Mouse (Mus musculus): ENCODE data around the gene Ergic1. TPM values are rescaled to one million over a fixed set of nuclear protein-coding genes. Genes with fewer than 3 reads are reported as not detected.

The Ergic1 gene
- polyA plus RNA-seq, 1 experiment from 2014 or later, result 75.0 TPM

DNA sequence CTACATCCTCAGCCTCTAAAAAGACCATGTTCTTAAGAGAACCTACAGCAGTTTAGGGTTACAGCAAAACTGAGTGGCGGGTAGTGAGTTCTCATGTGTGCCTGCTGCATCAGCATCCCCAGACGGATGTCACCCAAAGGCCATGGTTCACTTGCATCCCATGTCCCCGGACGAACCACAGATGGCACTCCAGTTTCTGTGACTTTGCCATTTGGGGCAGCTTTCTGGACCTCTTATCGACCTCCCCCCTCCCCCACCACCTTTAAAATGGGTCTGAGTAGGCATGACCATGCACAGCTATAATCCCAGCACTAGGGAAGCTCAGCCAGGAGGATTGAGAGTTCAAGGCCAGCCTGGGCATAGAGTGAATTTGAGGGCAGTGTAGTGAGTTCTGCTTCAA lies 31.9 kb downstream of the Ergic1 start:
- Histone ChIP-seq H3K4me3 (no peak overlapping the region), H3K27me3 (no peaks in the 10 kb centered on the region), H3K4me1 (replicated peaks) (peaks cover 61% of the 10 kb centered on the region), H3K9ac (no peak overlapping the region), H3K9me3 (replicated peaks) (no peaks in the 10 kb centered on the region), H3K36me3 (no peaks in the 10 kb centered on the region), H3K27ac (peak overlapping the region; percentile 96), H3K4me2 (no peak overlapping the region)
- WGBS, result 89% methylated on average over 5 of the region's 5 CpGs
- ATAC-seq (replicated peaks; ENCODE audit: insufficient number of reproducible peaks, insufficient read depth, low FRiP score, low read depth), result no peak

GRCm38 (mm10) chr17:26594171-26594570 lies 32.9 kb downstream of the Ergic1 start:
- no peak for ATAC-seq (replicated peaks; ENCODE audit: insufficient number of reproducible peaks, insufficient read depth, low FRiP score, low read depth)
- H3K9me3 ChIP-seq (replicated peaks), result no peaks in the 10 kb centered on the region
- H3K4me3 ChIP-seq, result no peak overlapping the region
- peak overlapping the region; percentile 96 for H3K27ac ChIP-seq
- H3K36me3 ChIP-seq, result no peaks in the 10 kb centered on the region
- peaks cover 62% of the 10 kb centered on the region for H3K4me1 ChIP-seq (replicated peaks)
- H3K4me2 ChIP-seq, result no peak overlapping the region
- no peaks in the 10 kb centered on the region for H3K27me3 ChIP-seq
- WGBS, result 69% methylated on average over 7 of the region's 7 CpGs
- no peak overlapping the region for H3K9ac ChIP-seq

DNA sequence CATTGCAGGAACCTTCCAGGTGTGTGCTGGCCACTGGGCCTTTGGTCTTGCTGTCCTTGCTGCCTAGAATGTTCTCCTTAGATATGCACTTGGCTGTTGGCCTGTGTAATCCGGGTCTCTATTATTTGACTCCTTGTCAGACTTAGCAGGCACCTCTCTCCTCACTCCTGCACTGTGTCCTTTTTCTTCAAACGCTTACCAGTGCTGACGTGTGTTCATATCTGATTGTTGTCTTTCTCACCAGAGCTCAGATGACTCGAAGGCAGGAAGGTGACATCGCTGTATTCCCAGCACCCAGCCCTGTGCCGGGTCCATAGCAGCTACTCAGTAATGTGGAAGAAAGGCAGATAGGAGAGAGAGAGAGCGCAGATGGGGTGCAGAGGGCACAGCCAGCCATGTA lies 33.7 kb downstream of the Ergic1 start:
- WGBS, result 23% methylated on average over 7 of the region's 7 CpGs
- ATAC-seq (replicated peaks; ENCODE audit: insufficient number of reproducible peaks, insufficient read depth, low FRiP score, low read depth), result no peak
- Histone ChIP-seq H3K27me3 (no peaks in the 10 kb centered on the region), H3K4me1 (replicated peaks) (peaks cover 62% of the 10 kb centered on the region), H3K4me3 (no peak overlapping the region), H3K4me2 (no peak overlapping the region), H3K9me3 (replicated peaks) (no peaks in the 10 kb centered on the region), H3K27ac (peak overlapping the region; percentile 96), H3K9ac (peak overlapping the region; percentile 29; the same call in 1 of the 2 replicates), H3K36me3 (no peaks in the 10 kb centered on the region)

- Histone ChIP-seq H3K9ac (peak overlapping the region; percentile 29; the same call in 1 of the 2 replicates), H3K36me3 (no peaks in the 10 kb centered on the region), H3K27me3 (no peaks in the 10 kb centered on the region), H3K27ac (peak overlapping the region; percentile 96), H3K4me3 (no peak overlapping the region), H3K4me2 (peak overlapping the region; percentile 8; the same call in 1 of the 2 replicates), H3K9me3 (replicated peaks) (no peaks in the 10 kb centered on the region), H3K4me1 (replicated peaks) (peaks cover 62% of the 10 kb centered on the region)
- ATAC-seq (replicated peaks; ENCODE audit: insufficient number of reproducible peaks, insufficient read depth, low FRiP score, low read depth), result no peak
- 13% methylated on average over 7 of the region's 7 CpGs for WGBS
Measured at GRCm38 (mm10) chr17:26595448-26596167, 34.3 kb downstream of the Ergic1 start.

DNA sequence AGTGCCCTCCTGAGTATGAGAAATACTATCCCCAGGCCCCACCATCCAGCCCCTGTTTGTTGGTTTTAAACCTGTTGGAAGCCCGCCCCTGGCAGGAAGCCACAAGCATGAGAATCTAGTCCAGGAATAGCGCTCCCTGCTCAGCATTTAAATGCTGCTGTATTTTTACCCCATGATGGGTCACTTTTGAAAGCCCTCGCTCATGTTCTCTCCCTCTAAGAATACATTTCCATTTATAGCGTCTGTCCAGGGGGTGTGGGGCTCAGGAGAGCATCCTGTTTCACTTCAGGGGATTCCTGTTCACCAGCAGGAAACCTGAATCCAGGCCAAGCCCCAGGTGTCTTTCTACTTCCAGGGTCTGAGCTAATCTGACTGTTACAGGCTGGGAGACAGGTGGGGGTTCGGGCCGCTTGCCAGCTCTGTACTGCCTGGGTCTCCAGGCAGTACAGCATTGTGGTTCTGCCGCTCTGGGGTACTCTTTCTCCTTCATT lies 34.9 kb downstream of the Ergic1 start:
- Histone ChIP-seq H3K9ac (peak overlapping the region; percentile 47), H3K27me3 (no peaks in the 10 kb centered on the region), H3K36me3 (no peaks in the 10 kb centered on the region), H3K4me2 (peak overlapping the region; percentile 50), H3K4me3 (peak overlapping the region; percentile 2; the same call in 1 of the 2 replicates), H3K9me3 (replicated peaks) (no peaks in the 10 kb centered on the region), H3K4me1 (replicated peaks) (peaks cover 59% of the 10 kb centered on the region), H3K27ac (peak overlapping the region; percentile 96)
- peak; percentile 76 for ATAC-seq (replicated peaks; ENCODE audit: insufficient number of reproducible peaks, insufficient read depth, low FRiP score, low read depth)
- WGBS, result 23% methylated on average over 7 of the region's 7 CpGs

DNA sequence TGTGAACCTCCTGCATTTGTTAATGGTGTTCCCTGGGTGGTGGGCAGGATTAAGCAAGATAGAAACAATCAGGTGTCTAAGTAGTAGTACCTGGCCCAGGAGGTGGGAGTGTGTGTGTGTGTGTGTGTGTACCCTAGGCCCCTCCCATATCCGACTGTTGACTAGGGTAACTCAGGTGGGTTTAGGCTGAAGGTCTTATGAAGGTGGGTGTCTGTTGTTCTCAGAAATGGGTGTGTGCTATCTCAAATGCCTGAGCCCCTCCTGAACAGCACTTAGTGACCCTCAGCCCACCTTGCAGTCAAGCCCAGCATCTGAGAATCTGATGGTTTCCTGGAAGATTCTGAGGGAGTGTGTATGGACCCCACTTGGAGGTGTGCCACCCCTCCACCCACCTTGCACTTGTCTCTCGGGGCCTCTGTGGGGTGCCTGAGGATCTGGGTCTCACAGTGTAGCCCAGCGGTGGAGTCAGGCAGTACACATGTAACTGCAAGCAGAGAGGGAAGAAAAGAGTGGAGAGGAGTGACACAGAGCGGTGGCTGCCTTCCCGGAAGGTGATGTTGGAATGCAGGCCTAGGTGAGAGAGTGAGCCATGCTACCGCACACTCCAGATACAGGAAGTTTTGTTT lies 35.7 kb downstream of the Ergic1 start:
- no peaks in the 10 kb centered on the region for H3K9me3 ChIP-seq (replicated peaks)
- peak overlapping the region; percentile 50 for H3K4me2 ChIP-seq
- H3K4me3 ChIP-seq, result no peak overlapping the region
- H3K9ac ChIP-seq, result peak overlapping the region; percentile 47
- H3K4me1 ChIP-seq (replicated peaks), result peaks cover 64% of the 10 kb centered on the region
- ATAC-seq (replicated peaks; ENCODE audit: insufficient number of reproducible peaks, insufficient read depth, low FRiP score, low read depth), result no peak; the same call in 1 of the 2 replicates
- WGBS, result 59% methylated on average over 6 of the region's 6 CpGs
- no peaks in the 10 kb centered on the region for H3K27me3 ChIP-seq
- H3K36me3 ChIP-seq, result no peaks in the 10 kb centered on the region
- H3K27ac ChIP-seq, result peak overlapping the region; percentile 96

DNA sequence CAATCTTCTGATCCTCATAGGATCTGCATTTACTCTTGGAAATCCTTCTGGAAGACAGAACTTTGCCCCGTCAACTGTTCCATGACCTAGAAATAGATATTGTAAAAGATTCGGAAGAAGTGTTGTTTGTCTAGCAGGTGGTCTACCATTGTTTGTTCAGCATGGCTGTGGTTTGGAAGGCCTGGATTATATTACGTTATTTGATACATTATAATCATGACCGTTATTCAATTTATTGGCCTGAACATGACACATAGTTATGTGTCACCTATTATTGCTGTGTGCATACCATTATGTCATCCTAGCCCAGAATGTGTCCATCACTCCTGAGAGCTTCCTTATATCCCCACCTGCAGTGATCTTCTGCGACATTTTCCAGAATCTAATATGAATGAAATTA lies 37.6 kb downstream of the Ergic1 start:
- no peaks in the 10 kb centered on the region for H3K36me3 ChIP-seq
- no peak overlapping the region for H3K4me2 ChIP-seq
- no peaks in the 10 kb centered on the region for H3K27me3 ChIP-seq
- 91% methylated on average over 5 of the region's 5 CpGs for WGBS
- no peak overlapping the region for H3K4me3 ChIP-seq
- no peak for ATAC-seq (replicated peaks; ENCODE audit: insufficient number of reproducible peaks, insufficient read depth, low FRiP score, low read depth)
- no peak overlapping the region for H3K9ac ChIP-seq
- H3K9me3 ChIP-seq (replicated peaks), result no peaks in the 10 kb centered on the region
- peaks cover 65% of the 10 kb centered on the region for H3K4me1 ChIP-seq (replicated peaks)
- H3K27ac ChIP-seq, result no peak overlapping the region

DNA sequence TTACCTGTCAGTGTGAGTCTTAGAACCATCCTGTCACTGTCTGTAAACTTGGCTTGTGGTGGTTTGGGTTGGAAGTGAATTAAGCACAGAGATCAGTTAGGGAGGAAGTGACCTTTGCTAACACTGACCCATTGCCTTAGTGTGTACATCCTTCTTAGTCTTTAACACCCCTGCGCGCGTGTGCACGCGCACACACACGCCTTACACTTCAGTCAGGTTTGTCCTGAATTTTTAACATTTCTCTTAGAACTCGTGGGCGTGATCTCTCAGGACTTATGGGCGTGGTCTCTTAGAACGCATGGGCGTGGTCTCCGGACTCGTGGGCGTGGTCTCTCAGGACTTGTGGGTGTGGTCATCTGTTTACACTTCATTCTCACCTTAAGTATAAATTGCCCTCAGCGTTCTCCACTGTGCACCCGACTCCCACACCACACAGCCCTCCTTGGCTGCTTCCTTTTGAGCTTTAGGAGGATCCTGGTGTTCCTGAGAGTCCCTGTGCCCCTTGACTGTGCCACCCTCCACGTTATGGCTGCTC lies 39.7 kb downstream of the Ergic1 start:
- Histone ChIP-seq H3K27me3 (no peaks in the 10 kb centered on the region), H3K4me2 (no peak overlapping the region), H3K9me3 (replicated peaks) (no peaks in the 10 kb centered on the region), H3K4me1 (replicated peaks) (peaks cover 50% of the 10 kb centered on the region), H3K36me3 (no peaks in the 10 kb centered on the region), H3K27ac (peak overlapping the region; percentile 49), H3K9ac (0 out of 2 replicates have a peak overlapping the region, but pooled peaks have one; percentile 5), H3K4me3 (no peak overlapping the region)
- 55% methylated on average over 17 of the region's 17 CpGs for WGBS
- ATAC-seq (replicated peaks; ENCODE audit: insufficient number of reproducible peaks, insufficient read depth, low FRiP score, low read depth), result no peak

GRCm38 (mm10) chr17:26601514-26601913 lies 40.2 kb downstream of the Ergic1 start:
- Histone ChIP-seq H3K4me1 (replicated peaks) (peaks cover 45% of the 10 kb centered on the region), H3K4me3 (no peak overlapping the region), H3K9me3 (replicated peaks) (no peaks in the 10 kb centered on the region), H3K4me2 (no peak overlapping the region), H3K36me3 (no peaks in the 10 kb centered on the region), H3K27me3 (no peaks in the 10 kb centered on the region), H3K9ac (0 out of 2 replicates have a peak overlapping the region, but pooled peaks have one; percentile 6), H3K27ac (peak overlapping the region; percentile 49)
- WGBS, result 58% methylated on average over 6 of the region's 6 CpGs
- no peak for ATAC-seq (replicated peaks; ENCODE audit: insufficient number of reproducible peaks, insufficient read depth, low FRiP score, low read depth)

- Histone ChIP-seq H3K36me3 (no peaks in the 10 kb centered on the region), H3K27me3 (no peaks in the 10 kb centered on the region), H3K9me3 (replicated peaks) (no peaks in the 10 kb centered on the region), H3K9ac (0 out of 2 replicates have a peak overlapping the region, but pooled peaks have one; percentile 27), H3K27ac (peak overlapping the region; percentile 73), H3K4me3 (no peak overlapping the region), H3K4me1 (replicated peaks) (peaks cover 41% of the 10 kb centered on the region), H3K4me2 (no peak overlapping the region)
- 53% methylated on average over 6 of the region's 6 CpGs for WGBS
- no peak for ATAC-seq (replicated peaks; ENCODE audit: insufficient number of reproducible peaks, insufficient read depth, low FRiP score, low read depth)
Measured at GRCm38 (mm10) chr17:26601926-26602325, 40.6 kb downstream of the Ergic1 start.

GRCm38 (mm10) chr17:26602371-26602885 lies 41.1 kb downstream of the Ergic1 start:
- no peaks in the 10 kb centered on the region for H3K9me3 ChIP-seq (replicated peaks)
- ATAC-seq (replicated peaks; ENCODE audit: insufficient number of reproducible peaks, insufficient read depth, low FRiP score, low read depth), result peak; percentile 29; the same call in 1 of the 2 replicates
- WGBS, result 52% methylated on average over 12 of the region's 12 CpGs
- H3K36me3 ChIP-seq, result no peaks in the 10 kb centered on the region
- H3K27ac ChIP-seq, result peak overlapping the region; percentile 73
- H3K9ac ChIP-seq, result peak overlapping the region; percentile 27; the same call in 1 of the 2 replicates
- H3K27me3 ChIP-seq, result no peaks in the 10 kb centered on the region
- H3K4me3 ChIP-seq, result no peak overlapping the region
- H3K4me2 ChIP-seq, result no peak overlapping the region
- H3K4me1 ChIP-seq (replicated peaks), result peaks cover 40% of the 10 kb centered on the region
